Mouse (Mus musculus) neural tube, embryonic 10.5 days (tissue): ENCODE results near the gene Naa20.

Experiments used
- DNase-seq: peaks from one replicate; pipeline ENCODE4 v3.0.0-alpha.2; 2017; ENCODE audit warnings: low spot score; ENCODE audit errors: extremely low spot score

Naa20 gene

DNA sequence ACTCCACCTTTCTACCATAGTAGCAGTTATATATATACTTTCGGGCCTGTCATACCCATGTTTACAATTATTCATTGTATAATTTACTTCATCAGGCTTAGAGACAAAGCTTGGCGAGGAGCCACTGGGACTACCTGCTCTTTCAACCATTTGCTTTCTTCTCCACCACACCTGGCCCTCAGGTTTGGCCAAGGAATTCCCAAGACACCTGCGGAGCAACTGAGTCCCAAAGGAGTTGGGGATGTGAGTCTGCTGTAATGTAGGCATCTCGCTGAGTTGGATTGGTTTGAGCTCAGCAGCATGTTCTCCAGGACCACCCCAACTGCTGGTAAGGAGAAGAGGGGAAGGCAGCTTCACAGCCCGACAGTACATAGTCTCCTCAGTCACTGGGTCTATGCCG, at the start of gene Naa20:
TSS of gene Naa20 (plus strand) at position 239 of the 400 bp plus-strand sequence.
- DNase-seq = no peak

DNA sequence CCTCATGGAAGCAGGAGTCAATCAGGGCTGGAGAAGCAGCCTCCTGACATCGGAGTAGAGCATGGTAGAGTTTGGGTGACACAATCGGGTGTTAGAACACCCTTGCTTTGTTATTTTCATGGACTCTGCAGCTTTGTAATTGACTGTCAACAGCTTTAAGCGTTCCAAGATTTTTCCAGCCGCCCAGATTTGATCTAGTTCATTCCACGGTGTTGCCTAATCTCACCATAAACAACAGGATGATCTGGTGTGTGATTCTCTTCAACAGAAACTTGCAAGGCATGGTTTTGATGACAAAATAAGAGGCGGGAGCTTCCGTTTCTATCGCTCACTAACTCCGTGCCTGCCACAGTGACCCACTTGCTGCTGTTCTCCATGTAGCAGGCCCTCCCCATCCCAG, 46.1 kb upstream of the Naa20 start:
- DNase-seq = no peak

DNA sequence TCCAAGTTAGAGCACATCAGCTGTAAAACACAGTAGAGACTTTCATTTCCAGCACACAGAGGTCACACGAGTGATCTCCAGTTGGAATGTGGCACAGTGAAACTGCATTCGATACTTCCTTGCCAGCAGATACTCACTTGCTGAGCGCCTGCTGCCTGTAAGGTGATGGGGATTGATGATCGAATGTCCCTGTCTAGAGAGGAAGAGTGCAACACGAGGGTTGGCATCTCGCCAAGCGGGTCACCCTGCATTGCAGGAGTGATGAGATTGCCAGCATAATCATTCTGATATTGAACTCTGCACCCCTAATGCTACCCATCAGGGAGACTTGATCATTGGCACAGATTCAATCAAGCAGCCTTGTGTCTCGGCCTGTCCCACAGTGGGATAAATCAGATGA, 44.0 kb upstream of the Naa20 start:
- no peak for DNase-seq

DNA sequence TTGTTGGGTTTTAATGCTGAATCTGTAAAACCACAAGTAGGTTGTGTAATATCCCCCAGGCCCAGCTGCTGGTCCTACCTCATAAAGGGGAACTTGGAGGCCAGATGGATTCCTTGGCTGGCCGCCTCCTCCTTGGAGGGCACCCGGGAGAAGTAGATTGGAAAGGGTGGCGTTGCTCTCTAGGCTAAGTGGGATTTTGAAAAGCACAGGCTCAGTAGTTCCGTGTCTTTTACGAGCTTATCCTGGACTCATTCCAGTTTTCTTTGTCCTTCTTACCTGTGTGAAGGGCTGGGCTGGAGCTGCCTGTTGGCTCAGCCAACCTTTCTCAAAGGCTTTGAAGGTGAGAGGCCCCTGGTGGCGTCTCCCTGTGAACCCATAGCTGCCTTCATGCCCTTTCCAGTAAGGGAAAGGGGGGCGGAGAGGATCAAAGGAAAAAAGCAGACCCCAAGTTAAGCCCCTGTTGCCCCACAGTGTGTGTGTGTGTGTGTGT, 42.4 kb upstream of the Naa20 start:
- DNase-seq = no peak

DNA sequence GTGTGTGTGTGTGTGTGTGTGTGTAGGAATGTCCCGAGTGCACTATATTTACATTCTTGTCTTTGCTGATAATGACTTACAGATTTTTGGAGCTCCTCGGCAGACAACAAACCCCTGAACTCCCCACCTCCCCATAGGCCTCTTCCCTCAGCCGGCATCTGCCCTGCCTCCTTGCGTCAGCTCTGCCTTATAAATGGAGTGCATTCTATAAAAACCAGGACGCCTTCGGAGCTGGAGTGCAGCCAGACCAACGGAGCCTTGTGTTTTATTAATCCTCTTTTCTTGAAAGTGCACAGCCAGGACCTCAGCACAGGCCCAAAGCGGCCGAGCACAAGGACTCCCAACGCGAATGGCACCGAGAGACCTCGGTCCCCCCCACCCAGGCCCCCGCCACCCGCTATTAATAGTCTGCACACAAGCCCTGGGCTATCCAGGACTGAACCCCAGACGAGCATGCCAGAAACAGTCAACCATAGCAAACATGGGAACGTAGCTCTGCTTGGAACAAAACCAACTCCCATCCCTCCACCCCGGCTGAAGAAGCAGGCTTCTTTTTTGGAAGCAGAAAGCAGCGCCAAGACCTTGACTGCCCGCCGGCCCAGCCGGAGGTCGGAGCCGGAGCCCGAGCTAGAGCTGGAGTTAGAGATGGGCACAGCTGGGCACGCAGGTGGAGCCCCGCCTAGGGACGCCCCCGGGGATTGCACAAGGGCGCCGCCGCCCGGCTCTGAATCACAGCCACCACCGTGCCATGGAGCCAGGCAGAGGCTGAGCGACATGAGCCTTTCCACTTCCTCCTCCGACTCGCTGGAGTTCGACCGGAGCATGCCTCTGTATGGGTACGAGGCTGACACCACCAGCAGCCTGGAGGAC, 41.7 kb upstream of the Naa20 start:
- DNase-seq = peak; percentile 63

DNA sequence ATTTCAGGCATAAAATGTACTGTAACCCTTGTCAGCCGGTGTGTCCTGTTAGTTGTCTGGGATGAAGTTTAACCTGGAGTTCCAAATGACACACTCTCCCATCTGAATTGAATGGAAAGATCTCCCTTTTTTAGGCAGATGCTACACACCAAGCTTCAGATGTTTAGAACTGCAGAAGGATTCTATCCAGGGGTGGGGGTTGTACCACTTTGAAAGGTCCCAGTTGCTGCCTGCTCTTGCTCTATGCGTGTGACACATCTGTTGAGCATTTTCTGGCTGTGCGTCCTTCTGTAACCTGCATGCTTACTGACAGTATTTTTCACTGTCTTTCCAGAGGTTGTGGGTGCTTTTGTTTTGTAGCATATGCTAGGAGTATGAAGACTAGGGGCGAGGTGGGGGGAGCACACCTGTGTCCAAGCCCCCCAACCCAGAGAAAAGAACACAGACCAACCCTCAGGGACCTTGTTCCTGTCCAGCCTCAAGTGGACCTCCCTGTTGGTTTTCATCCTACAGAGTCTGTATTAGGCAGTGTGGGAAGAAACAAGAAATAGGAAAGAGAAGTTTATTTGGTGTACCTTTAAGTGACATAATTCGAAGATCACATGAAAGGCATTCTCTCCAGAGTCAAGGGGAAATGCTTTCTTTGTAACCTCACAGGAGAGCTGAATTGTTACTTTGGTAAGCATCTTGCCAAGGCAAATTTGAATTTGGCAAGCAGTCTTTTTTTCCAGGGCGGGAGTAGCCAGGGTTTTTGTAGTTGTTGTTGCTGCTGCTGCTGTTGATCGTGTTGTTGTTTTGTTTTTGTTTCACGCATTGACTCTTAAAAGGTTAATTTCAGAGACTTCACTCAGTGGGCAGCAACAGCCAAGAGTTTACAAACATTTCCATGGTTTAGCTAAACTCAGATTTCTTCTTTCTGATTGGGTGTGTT, 40.4 kb upstream of the Naa20 start:
- DNase-seq = no peak

DNA sequence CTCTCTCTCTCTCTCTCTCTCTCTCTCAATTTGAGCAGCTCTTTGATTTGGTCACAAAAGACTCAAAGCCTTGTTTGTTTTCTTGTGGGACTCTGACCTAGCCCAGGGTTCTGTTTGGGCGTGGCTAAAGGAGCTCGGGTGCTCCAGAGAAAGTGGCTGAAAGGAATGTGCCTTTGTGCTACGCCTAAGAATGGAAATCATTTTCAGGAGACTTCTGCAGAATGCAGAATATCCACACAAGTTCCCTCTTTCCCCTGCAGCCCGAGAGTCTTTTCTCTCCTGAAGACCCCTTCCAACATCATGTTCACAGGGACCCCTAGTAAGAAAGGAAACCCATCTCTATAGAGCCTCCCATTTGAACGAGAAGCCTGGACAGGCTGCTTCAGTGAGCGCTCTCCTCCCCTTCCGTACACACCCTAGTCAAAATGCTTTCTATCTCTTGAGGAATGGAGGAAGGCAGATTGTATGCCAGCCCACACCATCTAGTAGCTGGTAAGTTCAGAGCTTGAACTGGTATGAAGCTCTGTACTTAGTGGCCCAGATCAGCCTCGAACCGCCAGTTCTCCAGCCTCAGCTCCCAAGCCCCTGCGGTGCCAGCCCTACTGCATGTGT, 39.6 kb upstream of the Naa20 start:
- DNase-seq = no peak

DNA sequence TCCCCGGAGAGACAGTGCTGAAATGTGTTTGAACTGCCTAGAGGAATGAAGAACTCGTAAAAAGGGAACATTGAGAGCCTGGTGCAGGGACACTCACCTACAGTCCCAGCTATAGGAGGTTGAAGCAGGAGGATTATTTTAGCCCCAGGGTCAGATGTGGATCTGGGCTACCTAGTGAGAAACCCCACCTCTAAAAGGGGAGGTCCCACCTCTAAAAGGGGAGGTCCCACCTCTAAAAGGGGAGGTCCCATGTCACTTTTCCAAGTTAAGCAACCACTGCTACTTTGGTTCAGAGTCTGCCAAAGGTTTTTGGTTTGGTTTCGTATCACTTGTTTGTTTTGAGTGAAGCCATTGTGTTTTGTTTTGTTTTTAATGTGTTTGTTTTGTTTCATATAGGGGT, 36.6 kb upstream of the Naa20 start:
- no peak for DNase-seq

DNA sequence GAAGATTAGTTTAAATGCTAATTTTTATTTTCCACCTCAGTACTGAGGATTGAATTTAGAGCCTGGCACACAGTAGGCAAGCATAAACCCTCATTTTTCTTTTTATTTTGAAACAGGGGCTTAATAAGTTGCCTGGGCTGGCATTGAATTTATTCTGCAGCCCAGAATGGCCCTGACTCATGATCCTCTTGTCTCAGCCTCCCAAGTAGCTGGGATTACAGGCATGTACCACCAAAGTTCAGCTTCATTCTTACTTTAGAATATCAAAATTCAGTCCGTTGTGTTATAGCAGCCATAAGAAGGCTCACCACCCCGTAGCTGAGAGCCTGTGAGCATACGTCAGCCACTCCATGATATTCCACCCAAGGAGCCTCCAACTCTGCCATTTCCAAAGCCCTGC, 35.7 kb upstream of the Naa20 start:
- no peak for DNase-seq

DNA sequence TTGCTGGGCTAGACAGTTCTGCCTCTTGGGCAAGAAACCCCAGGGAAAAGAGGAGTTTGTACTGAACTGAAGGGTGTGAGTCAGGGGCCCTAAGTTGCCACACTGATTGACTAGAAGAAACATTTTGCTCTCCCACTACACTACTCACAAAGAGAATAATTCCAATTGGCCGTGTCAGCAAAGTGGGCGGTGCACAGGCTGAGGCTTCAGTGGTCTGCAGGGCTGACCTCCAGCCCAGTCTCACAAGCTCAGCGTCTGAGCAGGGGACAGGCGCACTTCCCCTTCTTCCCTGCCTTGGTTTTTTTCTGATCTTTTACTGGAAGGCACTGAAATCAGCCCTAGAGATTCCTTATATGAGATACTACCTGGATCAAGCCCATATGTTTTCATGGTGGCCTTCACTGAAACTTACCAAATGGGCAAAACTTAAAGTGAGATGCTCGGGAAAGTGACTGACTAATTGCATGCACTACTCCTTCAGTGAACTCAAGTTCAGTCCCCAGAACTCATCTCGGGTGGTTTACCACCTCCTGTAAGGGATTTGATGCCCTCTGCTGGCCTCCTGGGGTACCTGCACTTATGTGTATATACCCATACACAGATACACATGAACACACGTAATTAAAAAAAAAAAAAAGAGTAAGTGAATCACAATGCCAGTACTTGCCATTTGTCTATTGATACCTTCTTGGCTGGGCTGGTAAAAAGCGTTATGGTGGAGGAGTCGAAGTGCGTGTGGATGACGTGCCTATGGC, 35.0 kb upstream of the Naa20 start:
- no peak for DNase-seq

DNA sequence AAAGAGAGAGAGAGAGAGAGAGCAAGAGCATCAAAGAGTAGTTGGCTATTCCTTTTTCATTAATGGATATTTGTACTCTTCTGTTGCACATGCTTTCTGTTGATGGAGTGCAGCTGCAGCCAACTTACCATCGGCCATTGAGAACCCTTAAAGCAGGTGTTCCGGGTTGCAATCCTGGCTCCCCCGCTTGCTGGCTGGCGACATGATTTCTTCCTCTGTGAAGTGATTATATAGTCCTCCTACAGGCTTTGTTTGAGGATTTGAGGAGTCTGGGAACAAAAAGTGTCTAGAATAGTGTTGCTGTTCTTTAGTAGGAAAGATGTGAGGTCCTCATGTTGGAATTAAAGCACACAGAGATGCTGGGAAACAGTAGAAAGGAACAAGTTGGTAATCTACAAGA, 30.6 kb upstream of the Naa20 start:
- DNase-seq = no peak

DNA sequence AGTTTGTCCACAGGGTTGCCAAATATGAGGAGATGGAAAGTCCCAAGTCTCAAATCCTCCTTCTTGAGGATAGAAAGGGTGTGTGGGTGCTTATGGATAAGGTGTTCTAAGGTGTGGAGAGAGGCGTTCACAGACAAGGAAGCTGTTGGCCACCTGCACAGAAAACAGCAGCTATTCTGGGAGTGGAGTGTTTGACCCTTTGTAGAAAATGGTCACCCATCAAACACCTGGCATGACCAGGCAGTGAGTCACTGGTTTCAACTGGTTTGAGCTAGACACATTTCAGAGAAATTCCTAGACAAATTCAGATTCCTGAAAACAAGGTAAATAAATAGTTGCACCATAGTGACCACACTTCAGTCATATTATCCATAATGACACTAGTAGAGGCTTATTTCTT, 29.8 kb upstream of the Naa20 start:
- no peak for DNase-seq

DNA sequence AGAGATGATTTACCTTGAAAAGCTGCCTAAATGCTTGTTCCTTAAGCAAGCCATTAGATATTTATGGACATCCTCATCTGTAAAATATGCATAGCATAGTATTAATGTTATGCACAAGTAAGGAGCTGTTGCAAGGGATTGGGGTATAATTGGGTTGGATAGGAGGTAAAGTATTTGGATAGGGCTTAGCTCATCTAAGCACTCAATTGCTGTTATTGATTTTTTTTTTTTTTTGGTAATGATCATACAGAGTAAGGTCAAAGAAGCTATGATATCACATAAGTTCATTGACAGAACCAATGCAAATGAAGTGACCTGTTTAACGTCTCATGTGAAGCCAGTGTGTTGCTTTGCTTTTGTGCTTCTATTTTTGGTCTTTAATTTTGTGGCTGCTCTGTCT, 27.9 kb upstream of the Naa20 start:
- no peak for DNase-seq

DNA sequence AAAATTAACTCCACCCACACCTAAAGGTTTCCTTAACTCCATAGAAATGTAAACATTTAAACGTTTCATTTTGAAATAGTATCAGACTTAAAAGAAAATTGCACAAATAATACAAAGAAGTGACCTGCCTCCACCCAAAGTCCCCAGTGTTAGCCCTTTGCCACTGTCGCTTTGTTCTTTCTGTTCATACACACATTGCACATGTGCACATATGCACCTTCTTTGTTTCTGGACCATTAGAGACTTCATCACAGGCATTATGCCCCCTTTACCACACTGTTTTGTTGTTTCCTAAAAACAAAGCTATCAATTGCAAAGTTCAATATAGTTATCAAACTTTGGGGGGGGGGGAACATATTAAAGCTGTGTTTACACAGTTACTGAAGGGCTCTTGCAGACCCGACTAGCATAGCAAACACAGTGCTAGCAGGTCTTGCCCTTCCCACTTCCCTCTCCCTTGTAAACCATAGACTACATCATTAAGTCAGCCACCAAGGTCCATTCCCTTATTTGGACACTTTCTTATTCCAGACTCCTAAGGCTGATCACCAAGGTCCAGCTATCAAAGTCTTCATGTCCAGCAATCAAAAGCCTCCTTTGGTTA, 26.9 kb upstream of the Naa20 start:
- no peak for DNase-seq

DNA sequence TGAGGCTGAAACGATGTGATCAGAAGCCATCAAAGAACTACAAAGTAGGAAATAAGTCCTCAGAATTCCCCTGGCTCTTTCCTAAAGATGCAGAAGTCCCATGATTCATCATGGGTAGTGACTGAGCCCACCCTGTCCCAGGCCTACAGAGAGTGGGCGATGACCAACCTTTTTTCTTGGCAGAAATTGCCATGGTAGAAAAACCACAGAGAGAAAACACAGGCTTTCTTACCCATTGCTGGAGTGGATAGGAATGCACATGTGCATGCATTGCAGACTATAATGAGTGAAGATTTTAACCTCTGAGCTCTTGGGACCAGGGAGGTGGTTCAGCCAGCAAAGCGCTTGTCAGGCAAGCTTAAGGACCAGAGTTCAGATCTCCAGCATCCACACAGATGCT, 24.7 kb upstream of the Naa20 start:
- no peak for DNase-seq

DNA sequence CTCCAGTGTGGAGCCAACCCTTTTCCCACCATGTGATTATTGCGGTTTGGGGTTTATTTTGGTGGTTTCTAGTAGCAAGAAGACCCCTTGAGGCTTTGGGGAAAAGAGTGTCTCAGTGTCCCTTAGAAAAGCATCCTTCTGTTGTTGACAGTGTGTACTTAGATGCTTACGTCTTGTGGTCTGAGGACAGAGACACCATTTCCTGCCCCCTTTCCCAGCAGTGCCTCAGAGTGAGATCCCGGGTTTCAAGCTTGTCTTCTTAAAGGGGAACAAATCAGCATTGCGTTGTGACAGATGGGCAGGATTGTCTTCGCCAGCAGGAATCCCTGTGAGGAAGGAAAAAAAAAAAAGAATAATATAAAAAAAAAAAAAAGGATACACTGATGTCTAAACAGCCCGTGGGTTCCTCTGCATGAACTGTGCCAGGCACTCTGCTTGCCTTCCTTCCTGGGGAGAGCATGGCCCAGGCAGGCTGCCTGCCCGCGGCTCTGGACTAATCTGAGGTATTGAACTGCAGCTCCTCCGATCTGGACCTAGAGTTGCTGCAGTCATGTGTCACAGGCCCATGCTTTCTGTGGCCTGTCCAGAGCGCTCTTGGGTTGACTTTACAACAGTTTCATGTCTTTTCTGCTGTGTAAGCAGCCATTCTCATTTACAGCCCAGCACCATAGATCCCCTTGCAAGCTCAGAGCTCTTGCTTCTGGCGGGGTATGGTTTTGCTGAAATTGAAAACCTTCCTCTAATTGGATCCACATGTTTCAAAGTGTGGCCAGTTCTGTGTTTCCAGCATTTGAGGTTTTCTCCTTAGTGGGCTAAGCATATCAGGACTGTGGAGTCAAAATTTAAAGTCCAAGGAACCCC, 20.8 kb upstream of the Naa20 start:
- no peak for DNase-seq

DNA sequence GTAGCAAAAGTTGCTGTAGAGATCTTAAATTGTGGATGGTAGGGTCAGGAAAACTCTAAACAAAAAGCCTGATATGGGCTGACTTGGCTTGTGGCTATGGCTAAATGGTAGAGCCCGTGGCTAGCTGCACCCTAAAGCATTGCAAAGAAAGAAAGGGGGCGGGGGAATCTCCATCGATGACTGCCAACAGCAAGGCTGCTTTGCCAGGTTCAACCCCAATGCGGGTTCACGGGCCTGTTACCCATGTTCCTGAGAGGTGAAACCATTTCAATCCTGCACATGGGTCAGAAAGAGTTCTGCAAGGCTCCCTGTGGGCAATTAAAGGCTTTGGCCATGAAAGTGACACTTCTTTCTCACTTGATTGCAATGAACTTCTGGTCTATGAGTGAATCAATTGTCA, 20.0 kb upstream of the Naa20 start:
- no peak for DNase-seq

DNA sequence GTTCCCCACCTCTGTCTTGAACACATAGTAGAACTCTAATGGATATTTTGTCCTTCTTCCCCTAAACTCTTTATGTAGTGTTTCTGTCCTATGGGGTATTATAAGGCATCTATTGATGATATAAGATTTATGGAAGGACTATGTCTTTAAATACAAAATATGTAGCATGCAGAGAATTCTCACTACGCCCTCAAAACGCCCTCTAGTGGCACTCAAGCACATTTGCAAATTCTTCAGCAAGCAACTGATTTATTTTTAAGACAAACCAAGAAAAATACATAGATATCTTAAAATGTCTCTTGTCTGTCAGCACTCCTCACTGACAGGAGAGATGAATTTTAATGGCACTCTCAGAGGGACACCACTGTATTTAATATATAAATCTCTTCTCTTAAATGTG, 19.5 kb upstream of the Naa20 start:
- no peak for DNase-seq

DNA sequence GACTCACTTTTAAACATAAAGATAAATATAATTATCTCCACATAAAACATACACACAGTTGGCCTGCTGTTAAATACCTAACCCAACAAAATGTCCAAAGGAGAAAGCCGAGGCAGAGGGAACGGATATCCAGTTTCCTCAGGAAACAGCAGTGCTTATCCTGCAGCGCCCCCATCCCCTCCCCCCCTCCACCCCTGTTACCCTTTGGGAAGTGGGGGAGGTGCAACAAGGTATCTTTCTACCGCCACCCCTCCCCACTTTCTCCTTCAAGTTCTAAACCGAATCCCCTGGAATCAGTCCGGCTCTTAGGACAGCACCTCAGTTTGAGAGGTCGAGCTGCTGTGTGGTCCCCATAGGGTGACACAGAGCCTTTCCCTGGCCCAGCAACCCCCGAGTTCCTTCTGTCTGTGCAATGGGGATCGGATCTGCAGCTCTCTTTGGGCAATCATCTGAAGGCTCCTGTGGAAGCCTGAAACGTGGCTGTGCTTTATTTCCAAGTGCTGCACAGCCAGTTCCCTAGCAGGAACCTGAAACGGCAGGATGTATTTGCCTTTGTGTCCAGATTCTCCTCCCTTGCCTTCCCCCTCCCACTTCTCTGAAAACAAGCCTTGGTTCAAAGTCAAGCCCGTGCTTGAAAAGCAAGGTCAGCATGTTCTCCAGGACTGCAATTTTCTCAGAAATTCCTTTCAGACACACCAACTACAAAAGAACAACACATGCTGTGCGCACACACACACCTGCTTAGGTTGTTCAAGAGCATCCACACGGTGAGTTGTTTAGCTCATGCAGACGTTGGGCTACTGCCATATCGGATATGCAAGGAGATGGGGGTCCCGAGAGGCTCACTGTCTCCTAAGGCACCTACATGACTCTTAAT, 17.6 kb upstream of the Naa20 start:
- no peak for DNase-seq
